In the genomic region with DNA sequence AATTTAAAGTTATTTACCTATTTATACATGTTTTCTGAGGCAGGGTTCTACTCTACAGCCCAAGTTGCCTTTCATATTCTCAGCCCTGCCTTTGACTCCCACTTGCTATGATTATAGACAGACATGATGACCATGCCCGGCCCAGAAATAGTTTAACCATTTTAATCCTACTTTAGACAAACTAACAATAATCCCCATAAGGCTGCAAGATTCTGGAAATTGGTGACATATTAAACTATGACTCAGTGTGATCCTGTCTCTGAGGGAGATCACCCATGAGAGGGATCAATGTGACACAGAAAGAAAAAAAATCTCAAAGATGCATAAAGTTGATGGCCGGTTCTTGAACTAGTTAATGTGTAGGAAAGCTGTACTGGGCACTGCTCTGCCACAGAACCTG, we compare ENCODE assay signal across 30 mouse cellular contexts.
"Had no signal": no experiment of that assay in that cellular context is flagged by ENCODE, and none has a peak within 500 bp of the region (broad histone marks: within the 10 kb centered on the region; RNA-seq: fewer than 3 reads in every experiment).

No protein-coding gene starts in this region.

- H3K9ac ChIP-seq: heart, embryonic 12.5 days; heart, embryonic 13.5 days; heart, embryonic 15.5 days; hindbrain, embryonic 12.5 days; hindbrain, embryonic 13.5 days; hindbrain, embryonic 14.5 days; hindbrain, embryonic 15.5 days; intestine, embryonic 15.5 days had no signal

- ATAC-seq: hindbrain, embryonic 16.5 days; hindbrain, postnatal 0 days; inflammation-experienced regulatory T-cells, adult 6 months; intestine, embryonic 15.5 days; intestine, embryonic 16.5 days; intestine, postnatal 0 days had no signal

- H3K9me3 ChIP-seq: heart, embryonic 10.5 days; heart, embryonic 12.5 days; heart, embryonic 13.5 days; heart, embryonic 15.5 days; hindbrain, embryonic 10.5 days; hindbrain, embryonic 12.5 days; hindbrain, embryonic 13.5 days; hindbrain, embryonic 15.5 days; intestine, embryonic 15.5 days had no signal

- DNase-seq: heart, adult 2 months; heart, postnatal 10 days; heart, postnatal 14 days; heart, postnatal 36 days; heart, postnatal 4 days; kidney, adult 18-20 months; kidney, postnatal 10 days; kidney, postnatal 14 days; kidney, postnatal 25 days; kidney, postnatal 4 days; layer of hippocampus, adult 9-11 months; layer of hippocampus, postnatal 36 days had no signal

- H3K4me3 ChIP-seq: heart, adult 2 months; heart, embryonic 10.5 days; heart, embryonic 12.5 days; heart, embryonic 13.5 days; heart, embryonic 15.5 days; hindbrain, embryonic 10.5 days; hindbrain, embryonic 12.5 days; hindbrain, embryonic 13.5 days; hindbrain, embryonic 15.5 days; intestine, embryonic 15.5 days; layer of hippocampus, adult 2 months; left cerebral cortex, adult 2 months had no signal

- H3K4me1 ChIP-seq: heart, embryonic 10.5 days; hindbrain, embryonic 10.5 days; hindbrain, embryonic 12.5 days; hindbrain, embryonic 13.5 days; hindbrain, embryonic 15.5 days had no signal

- H3K4me2 ChIP-seq: heart, embryonic 11.5 days; heart, embryonic 12.5 days; heart, embryonic 13.5 days; heart, embryonic 15.5 days; hindbrain, embryonic 12.5 days; hindbrain, embryonic 13.5 days; hindbrain, embryonic 14.5 days; hindbrain, embryonic 15.5 days; intestine, embryonic 15.5 days had no signal

- H3K27ac ChIP-seq: heart, adult 2 months; heart, embryonic 10.5 days; heart, embryonic 13.5 days; heart, embryonic 15.5 days; hindbrain, embryonic 10.5 days; hindbrain, embryonic 12.5 days; hindbrain, embryonic 13.5 days; hindbrain, embryonic 14.5 days; hindbrain, embryonic 15.5 days; hindbrain, postnatal 0 days; intestine, embryonic 15.5 days; layer of hippocampus, adult 2 months; left cerebral cortex, adult 2 months had no signal

- H3K27me3 ChIP-seq: heart, embryonic 12.5 days; heart, embryonic 13.5 days; heart, embryonic 15.5 days; hindbrain, embryonic 12.5 days; hindbrain, embryonic 13.5 days; hindbrain, embryonic 15.5 days; intestine, embryonic 15.5 days had no signal

- H3K36me3 ChIP-seq: heart, embryonic 10.5 days; heart, embryonic 12.5 days; heart, embryonic 13.5 days; heart, embryonic 15.5 days; hindbrain, embryonic 10.5 days; hindbrain, embryonic 12.5 days; hindbrain, embryonic 13.5 days; hindbrain, embryonic 15.5 days; intestine, embryonic 15.5 days had no signal
